Mouse (Mus musculus): ENCODE data around the gene Pgpep1. TPM values are rescaled to one million over a fixed set of nuclear protein-coding genes. Genes with fewer than 3 reads are reported as not detected.

The Pgpep1 gene
- total RNA-seq, 4 experiments from 2014 or later, result 40.0 to 57.7 (median 44.4) TPM

GRCm38 (mm10) chr8:70659604-70660272, 450 bp downstream of the Pgpep1 start:
- DNase-seq (ENCODE audit: low spot score), result peak; percentile 88

GRCm38 (mm10) chr8:70658897-70659603, 1.1 kb downstream of the Pgpep1 start:
- no peak for DNase-seq (ENCODE audit: low spot score)

GRCm38 (mm10) chr8:70657739-70658138, 2.4 kb downstream of the Pgpep1 start:
- DNase-seq (ENCODE audit: low spot score), result no peak

GRCm38 (mm10) chr8:70657214-70657613, 3.0 kb downstream of the Pgpep1 start:
- no peak for DNase-seq (ENCODE audit: low spot score)

GRCm38 (mm10) chr8:70656193-70656790, 3.9 kb downstream of the Pgpep1 start:
- no peak for DNase-seq (ENCODE audit: low spot score)

- DNase-seq (ENCODE audit: low spot score), result no peak
Observed at GRCm38 (mm10) chr8:70655469-70655868, 4.7 kb downstream of the Pgpep1 start.

- no peak for DNase-seq (ENCODE audit: low spot score)
Observed at GRCm38 (mm10) chr8:70654121-70654520, 6.1 kb downstream of the Pgpep1 start.

- DNase-seq (ENCODE audit: low spot score), result peak; percentile 57
Observed at GRCm38 (mm10) chr8:70653226-70653625, 7.0 kb downstream of the Pgpep1 start.

- DNase-seq (ENCODE audit: low spot score), result no peak
Observed at GRCm38 (mm10) chr8:70650351-70650750, 9.8 kb downstream of the Pgpep1 start.

GRCm38 (mm10) chr8:70649324-70649723, 10.9 kb downstream of the Pgpep1 start:
- DNase-seq (ENCODE audit: low spot score), result peak; percentile 92

GRCm38 (mm10) chr8:70648921-70649320, 11.3 kb downstream of the Pgpep1 start:
- no peak for DNase-seq (ENCODE audit: low spot score)

GRCm38 (mm10) chr8:70648164-70648442, 12.1 kb downstream of the Pgpep1 start:
- no peak for DNase-seq (ENCODE audit: low spot score)

- no peak for DNase-seq (ENCODE audit: low spot score)
Observed at GRCm38 (mm10) chr8:70647343-70648163, 12.6 kb downstream of the Pgpep1 start.

GRCm38 (mm10) chr8:70646775-70647174, 13.4 kb downstream of the Pgpep1 start:
- no peak for DNase-seq (ENCODE audit: low spot score)

- no peak for DNase-seq (ENCODE audit: low spot score)
Observed at GRCm38 (mm10) chr8:70646369-70646768, 13.8 kb downstream of the Pgpep1 start.

- peak; percentile 69 for DNase-seq (ENCODE audit: low spot score)
Observed at GRCm38 (mm10) chr8:70645501-70646224, 14.5 kb downstream of the Pgpep1 start.

GRCm38 (mm10) chr8:70644065-70644464, 16.1 kb downstream of the Pgpep1 start:
- no peak for DNase-seq (ENCODE audit: low spot score)

- no peak for DNase-seq (ENCODE audit: low spot score)
Observed at GRCm38 (mm10) chr8:70643019-70643418, 17.2 kb downstream of the Pgpep1 start.

GRCm38 (mm10) chr8:70638752-70639151, 21.4 kb downstream of the Pgpep1 start:
- DNase-seq (ENCODE audit: low spot score), result no peak

GRCm38 (mm10) chr8:70636838-70637237, 23.4 kb downstream of the Pgpep1 start:
- no peak for DNase-seq (ENCODE audit: low spot score)

GRCm38 (mm10) chr8:70635527-70635926, 24.7 kb downstream of the Pgpep1 start:
- DNase-seq (ENCODE audit: low spot score), result no peak
